Mouse (Mus musculus): ENCODE measurements around the gene Phc3. TPM values are rescaled to one million over a fixed set of nuclear protein-coding genes. Genes with fewer than 3 reads are reported as not detected.
A peak's percentile ranks its signal among the peaks of the same experiment; 100 is the strongest.

Phc3 gene
- total RNA-seq, 2 experiments from 2014 or later = 10.4 to 26.8 TPM

DNA sequence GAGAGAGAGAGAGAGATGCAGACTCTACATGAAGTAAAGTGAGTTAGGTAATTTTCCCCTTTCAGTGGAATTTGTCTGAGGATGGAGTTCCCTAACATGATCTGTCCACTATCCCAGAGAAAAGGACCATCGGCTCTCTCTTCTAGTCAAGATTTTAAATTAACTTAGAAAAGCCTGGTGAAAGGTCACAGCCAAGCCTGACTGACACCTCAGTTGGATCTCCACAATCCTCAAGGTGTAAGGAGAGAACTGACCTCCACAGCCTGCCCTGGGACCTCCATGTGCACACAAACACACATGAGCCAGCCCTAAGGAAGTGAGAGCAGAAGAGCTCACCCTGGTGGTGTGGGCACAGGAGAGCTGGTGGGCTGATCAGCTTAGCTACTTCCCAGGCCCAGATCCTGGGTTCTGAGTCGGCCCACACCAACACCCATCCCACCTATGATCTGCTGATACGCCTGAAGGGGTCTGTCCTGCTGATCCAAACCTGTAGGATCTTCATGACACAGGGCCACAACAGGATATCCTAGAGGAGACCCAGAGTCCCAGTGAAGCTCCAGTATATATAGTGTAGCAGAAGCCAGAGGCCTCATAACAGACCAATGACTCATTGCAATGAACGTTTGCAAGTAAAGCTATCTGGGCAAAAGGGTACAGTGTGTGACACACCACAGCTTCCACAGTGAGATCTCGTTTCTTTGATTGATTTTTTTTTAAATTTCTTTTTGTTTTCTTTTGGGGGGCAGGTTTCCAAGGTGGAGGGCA, 12.6 kb upstream of the Phc3 start:
- 0 out of 2 replicates have a peak, but pooled peaks have one; percentile 31 for ATAC-seq (replicated peaks; ENCODE audit: poor library complexity)

- ATAC-seq (replicated peaks; ENCODE audit: poor library complexity) = no peak
Measured at GRCm38 (mm10) chr3:30976991-30977603, 7.9 kb upstream of the Phc3 start.

GRCm38 (mm10) chr3:30975102-30975754, 6.0 kb upstream of the Phc3 start:
- peak; percentile 98 for ATAC-seq (replicated peaks; ENCODE audit: poor library complexity)

- peak; percentile 54 for ATAC-seq (replicated peaks; ENCODE audit: poor library complexity)
Measured at GRCm38 (mm10) chr3:30968531-30969092, 603 bp downstream of the Phc3 start.

GRCm38 (mm10) chr3:30965644-30966043, 3.6 kb downstream of the Phc3 start:
- ATAC-seq (replicated peaks; ENCODE audit: poor library complexity) = no peak

DNA sequence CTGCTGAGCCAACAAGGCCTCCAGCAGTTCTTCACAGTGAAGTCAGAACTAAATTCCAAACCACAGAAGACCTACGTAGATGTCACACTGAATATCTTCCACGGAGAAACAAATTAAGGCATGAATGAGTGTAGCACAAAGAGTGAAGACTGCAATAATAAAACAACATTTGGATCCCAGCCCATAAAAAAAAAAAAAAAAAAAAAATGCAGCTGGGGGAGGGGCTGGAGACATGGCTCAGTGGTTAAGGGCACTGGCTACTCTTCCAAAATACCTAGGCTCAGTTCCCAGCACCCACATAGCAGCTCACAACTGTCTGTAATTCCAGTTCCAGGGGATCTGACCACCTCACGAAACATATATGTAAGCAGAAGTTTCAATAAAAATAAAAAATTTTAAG, 5.0 kb downstream of the Phc3 start:
- no peak for ATAC-seq (replicated peaks; ENCODE audit: poor library complexity)

DNA sequence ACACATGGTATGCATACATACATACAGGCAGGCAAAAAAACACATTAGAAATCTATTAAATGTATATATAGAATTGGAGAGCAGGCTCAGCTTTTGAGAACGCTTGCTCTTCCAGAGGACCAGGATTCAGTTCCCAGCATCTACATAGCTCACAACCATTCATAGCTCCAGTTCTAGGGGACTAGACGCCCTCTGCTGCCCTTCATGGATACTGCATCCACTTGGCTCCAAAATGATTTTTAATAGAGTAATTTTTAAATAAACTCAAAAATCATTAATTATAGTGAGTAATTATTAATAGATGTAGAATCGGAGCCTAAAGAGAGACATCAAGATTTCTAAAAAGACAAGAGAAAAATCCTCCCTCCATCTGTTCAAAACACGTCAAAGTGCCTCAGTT, 6.1 kb downstream of the Phc3 start:
- ATAC-seq (replicated peaks; ENCODE audit: poor library complexity) = no peak

GRCm38 (mm10) chr3:30959868-30960831, 9.1 kb downstream of the Phc3 start:
- ATAC-seq (replicated peaks; ENCODE audit: poor library complexity) = no peak

DNA sequence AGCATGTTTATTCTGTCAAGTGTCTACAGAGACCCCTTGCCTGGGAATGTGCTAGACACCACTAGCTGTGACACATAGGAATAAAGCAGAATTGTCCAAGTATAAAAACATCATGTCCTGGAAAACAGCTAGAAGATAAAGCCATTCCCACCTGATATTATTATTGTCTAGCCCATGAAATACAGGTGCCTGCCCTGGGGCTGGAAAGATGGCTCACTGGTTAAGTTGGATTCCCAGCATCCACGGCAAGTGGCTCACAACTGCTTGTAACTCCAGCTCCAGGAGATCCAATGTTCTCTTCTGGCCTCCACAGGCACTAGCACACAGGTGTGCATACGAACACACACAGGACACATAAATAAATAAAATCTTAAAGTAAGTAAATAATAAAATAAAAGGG, 10.5 kb downstream of the Phc3 start:
- no peak for ATAC-seq (replicated peaks; ENCODE audit: poor library complexity)

DNA sequence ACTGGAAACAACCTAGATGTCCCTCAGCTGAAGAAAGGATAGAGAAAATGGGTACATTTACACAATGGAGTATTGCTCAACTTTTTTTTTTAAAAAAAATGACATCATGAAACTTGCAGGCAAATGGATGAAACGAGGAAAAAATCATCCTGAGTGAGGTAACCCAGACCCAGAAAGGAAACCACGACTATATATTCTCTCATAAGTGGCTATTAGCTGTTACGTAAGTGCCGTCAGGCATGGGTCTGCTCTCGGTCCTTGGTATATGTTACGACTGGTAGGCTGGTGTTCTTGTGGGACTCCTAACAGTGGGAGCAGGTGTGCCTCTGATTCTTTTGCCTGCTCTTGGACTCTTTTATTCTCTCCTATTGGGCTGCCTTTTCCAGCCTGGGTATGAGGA, 12.9 kb downstream of the Phc3 start:
- ATAC-seq (replicated peaks; ENCODE audit: poor library complexity) = peak; percentile 80

- ATAC-seq (replicated peaks; ENCODE audit: poor library complexity) = peak; percentile 60
Measured at GRCm38 (mm10) chr3:30952273-30953070, 16.7 kb downstream of the Phc3 start.

GRCm38 (mm10) chr3:30951652-30952051, 17.6 kb downstream of the Phc3 start:
- ATAC-seq (replicated peaks; ENCODE audit: poor library complexity) = no peak

DNA sequence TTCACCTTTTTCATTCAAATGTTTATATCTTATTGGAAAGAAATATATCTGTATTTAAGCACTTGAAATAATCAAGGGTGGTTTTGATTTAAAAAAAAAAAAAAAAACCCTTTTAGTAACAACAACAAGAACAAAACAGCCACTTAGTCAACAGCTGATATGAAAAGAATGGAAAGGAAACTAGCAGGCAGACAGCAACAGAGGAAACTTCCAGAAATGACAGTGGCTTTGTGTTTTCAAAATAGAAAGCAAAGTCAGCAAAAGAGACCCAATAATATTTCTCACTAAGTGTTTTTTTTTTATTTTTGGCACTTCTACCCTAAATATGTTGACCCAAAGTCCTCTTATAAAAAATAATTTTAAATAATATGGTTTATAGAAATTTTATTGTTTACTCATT, 34.8 kb downstream of the Phc3 start:
- ATAC-seq (replicated peaks; ENCODE audit: poor library complexity) = no peak

DNA sequence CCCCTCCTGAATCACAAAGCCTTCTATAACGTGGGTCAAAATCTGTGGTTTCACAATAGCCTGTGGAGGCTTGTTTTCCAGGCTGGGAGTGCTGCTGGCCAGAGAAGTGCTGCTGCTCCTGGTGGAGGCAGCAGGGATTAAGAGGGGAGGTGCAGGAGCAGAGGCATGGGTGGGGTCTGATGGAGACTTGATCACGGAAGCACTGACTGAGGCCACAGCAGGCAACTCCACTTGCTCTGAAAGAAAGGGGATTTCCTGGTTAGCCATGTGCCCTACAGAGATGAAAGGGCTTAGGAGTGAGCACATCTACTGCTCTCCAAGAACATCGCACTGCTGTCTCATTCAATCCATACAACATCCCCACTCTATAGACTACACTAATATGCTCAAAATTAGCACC, 39.4 kb downstream of the Phc3 start:
- ATAC-seq (replicated peaks; ENCODE audit: poor library complexity) = no peak

GRCm38 (mm10) chr3:30927664-30928063, 41.6 kb downstream of the Phc3 start:
- no peak for ATAC-seq (replicated peaks; ENCODE audit: poor library complexity)

DNA sequence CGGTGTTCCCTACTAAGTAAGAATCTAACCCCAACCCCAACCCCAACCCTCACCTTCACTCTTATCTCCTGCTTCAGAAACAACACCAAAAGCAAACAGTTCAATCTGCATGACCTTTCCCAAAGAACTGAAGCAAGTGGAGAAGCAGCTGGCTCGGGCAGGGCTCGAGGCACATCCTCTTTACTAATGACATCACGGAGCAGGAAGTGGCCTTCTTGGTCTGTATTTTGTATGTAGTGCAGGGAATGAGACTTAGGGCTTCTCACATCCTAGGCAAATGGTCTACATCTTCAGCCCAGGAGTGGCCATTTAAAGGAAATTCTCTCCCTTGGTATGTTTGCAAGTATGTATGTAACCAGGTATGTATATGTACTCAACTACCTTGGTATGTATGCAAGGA, 52.1 kb downstream of the Phc3 start:
- ATAC-seq (replicated peaks; ENCODE audit: poor library complexity) = peak; percentile 44; the same call in 1 of the 2 replicates

DNA sequence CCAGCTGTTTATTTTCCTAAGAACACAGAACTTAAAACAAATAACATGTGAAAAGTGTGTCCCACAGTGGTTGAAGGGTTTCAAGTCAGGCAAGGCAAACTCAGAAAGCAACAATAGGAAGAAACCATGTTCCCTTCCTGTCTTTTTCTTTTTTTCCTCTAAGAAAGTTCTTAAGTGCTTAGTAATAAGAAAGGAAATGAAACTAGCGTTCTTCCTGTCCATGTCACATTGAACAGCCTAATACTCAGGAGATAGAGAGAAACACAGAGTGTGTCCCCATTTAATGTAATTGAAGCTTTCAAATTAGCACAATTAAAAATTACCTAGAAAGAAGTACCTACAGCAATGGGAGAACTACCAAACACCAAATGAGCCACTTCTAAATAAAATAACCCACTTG, 64.6 kb downstream of the Phc3 start:
- no peak for ATAC-seq (replicated peaks; ENCODE audit: poor library complexity)

GRCm38 (mm10) chr3:30899407-30899806, 69.8 kb downstream of the Phc3 start:
- ATAC-seq (replicated peaks; ENCODE audit: poor library complexity) = no peak

DNA sequence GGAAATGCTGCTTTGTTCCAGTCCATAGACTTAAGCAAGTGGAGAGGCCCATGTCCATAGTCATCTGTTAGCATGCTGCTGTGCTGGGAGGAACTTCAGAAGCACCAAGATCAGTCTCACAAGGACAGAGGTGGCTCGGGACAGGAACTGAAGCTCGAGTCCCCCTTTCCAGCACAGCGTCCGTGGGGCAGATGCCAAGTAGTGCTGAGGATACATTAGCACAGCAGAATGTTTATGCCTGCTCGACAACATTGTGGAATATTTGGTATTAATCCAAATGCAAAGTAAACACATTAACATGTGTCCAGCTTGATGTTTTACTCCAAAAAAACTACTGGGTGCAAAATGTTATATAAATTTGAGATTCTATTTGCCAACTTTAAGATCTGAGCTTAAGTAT, 72.5 kb downstream of the Phc3 start:
- ATAC-seq (replicated peaks; ENCODE audit: poor library complexity) = no peak

DNA sequence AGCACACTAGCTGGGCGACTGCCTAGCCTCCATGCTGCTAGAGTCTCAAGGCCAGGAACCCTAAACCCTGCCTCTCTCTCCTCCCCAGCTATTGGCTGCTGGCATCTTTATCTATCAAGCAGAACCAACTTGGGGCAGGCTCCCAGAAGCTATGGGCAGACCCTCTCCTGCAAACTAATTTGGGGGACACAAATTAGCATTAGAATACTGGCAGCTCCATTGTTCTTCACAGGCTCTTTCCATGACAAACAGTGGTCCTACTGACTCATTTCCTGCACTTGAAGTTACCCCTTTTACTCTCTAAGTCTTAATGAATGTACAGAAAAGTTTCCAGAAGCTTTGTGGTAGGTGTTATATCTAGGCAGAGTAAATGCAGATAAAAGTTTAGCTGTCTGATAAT, 80.2 kb downstream of the Phc3 start:
- no peak for ATAC-seq (replicated peaks; ENCODE audit: poor library complexity)

All from megakaryocyte progenitor cell, adult 5-6 weeks (primary cell).